Mouse (Mus musculus) midbrain, embryonic 12.5 days (tissue): ENCODE measurements around the gene Muc4. TPM values are rescaled to one million over a fixed set of nuclear protein-coding genes. Genes with fewer than 3 reads are reported as not detected.

Source experiments
- ATAC-seq: fragments of 200-750 bp; cut with Nextera tagmentation; 2 replicates; pipeline ENCODE4 v1.8.0; 2017; ENCODE audit warnings: low read depth, moderate TSS enrichment, moderate library complexity; ENCODE audit not compliant: low FRiP score
- H3K27ac ChIP-seq: fragments of 300-500 bp; sonication (generic); replicated peaks from 2 replicates; pipeline ENCODE4 v1.5.1; 2016; ENCODE audit warnings: mild to moderate bottlenecking
- H3K27me3 ChIP-seq: fragments of 300-500 bp; sonication (generic); 2 replicates; pipeline ENCODE4 v1.6.1; 2016; ENCODE audit warnings: mild to moderate bottlenecking
- H3K36me3 ChIP-seq: fragments of 300-500 bp; sonication (generic); 2 replicates; pipeline ENCODE4 v1.6.1; 2016
- H3K4me1 ChIP-seq: fragments of 300-500 bp; sonication (generic); 2 replicates; pipeline ENCODE4 v1.6.1; 2016
- H3K4me2 ChIP-seq: fragments of 300-500 bp; sonication (generic); replicated peaks from 2 replicates; pipeline ENCODE4 v1.6.1; 2016; ENCODE audit warnings: mild to moderate bottlenecking, moderate library complexity
- H3K4me3 ChIP-seq: fragments of 300-500 bp; sonication (generic); 2 replicates; pipeline ENCODE4 v1.5.1; 2016; ENCODE audit warnings: mild to moderate bottlenecking
- H3K9ac ChIP-seq: fragments of 300-500 bp; sonication (generic); replicated peaks from 2 replicates; pipeline ENCODE4 v1.6.1; 2016; ENCODE audit warnings: mild to moderate bottlenecking, moderate library complexity
- H3K9me3 ChIP-seq: fragments of 300-500 bp; sonication (generic); 2 replicates; pipeline ENCODE4 v1.6.1; 2016; ENCODE audit warnings: mild to moderate bottlenecking
- whole genome bisulfite sequencing: fragments of 180-500 bp; shearing (Covaris S2); methylation state at CpG from one replicate; pipeline ENCODE4 v1.1.7; 2016; 5-methylcytosine and 5-hydroxymethylcytosine counted together
- polyA plus RNA-seq: library from polyadenylated mRNA; unstranded; fragments of >200 nt; fragmentation: Nextera tagmentation; extraction: Ambion mirVana; gene quantifications from 2 replicates; pipeline ENCODE4 v1.2.1, GENCODE M21; 2016

Gene Muc4
- polyA plus RNA-seq, 1 experiment from 2014 or later: 0.03 TPM

DNA sequence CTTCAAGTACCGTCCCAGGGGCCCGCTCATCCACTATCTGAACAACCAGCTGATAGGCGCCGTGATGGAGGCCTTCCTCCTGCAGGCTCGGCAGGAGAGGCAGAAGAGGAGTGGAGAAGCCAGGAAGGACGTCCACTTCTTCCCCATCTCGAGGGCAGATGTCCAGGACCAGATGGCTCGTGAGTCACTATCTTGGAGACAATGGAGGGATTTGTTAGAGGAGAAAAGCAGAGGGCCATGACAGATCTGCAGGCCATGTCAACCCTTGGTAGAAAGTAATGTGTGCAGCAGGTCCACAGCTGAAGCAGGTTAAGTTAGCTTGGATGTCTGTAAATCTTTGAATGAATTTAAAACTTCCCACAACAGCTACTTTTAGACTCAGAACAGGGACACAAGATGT, 43.3 kb downstream of the Muc4 start:
- Histone ChIP-seq H3K36me3 (no peaks in the 10 kb centered on the region), H3K4me3 (no peak overlapping the region), H3K4me2 (no peak overlapping the region), H3K27me3 (0 out of 2 replicates have a peak, but pooled peaks cover 12% of the 10 kb centered on the region), H3K27ac (no peak overlapping the region), H3K4me1 (peaks cover 12% of the 10 kb centered on the region; the same call in 1 of the 2 replicates), H3K9ac (no peak overlapping the region), H3K9me3 (no peaks in the 10 kb centered on the region)
- no peak for ATAC-seq
- 68% methylated on average over 8 of the region's 8 CpGs for WGBS

DNA sequence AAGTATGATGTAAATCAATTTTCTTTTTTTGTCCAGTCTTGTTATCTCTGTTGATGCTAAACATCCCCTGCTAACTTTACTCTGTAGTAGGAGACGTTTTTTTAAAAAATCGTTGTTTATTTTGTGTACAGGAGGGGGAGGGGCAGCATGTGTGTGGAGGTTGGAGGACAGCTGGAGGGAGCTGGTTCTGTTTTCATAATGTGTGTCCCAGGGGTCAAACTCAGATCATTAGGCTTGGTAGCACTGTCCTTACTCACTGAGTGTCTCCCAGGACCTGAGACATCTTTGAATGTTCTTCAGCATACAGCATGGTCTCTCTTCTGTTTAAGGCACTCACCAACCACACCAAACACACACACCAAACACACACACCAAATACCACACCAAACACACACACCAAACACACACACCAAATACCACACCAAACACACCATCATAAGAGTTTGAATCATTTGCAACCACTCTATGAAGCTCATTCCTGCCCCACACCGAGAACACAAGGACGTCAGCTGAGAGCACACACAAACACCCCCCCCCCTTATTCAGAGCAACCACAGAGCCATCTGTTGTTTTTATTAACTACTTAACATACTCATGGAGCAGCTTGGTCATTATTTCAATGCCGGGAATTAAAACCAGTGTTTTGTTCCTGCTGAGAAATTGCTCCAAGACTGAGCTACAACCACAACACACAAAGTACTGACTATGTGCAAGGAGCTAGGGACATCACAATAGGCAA, 47.8 kb downstream of the Muc4 start:
- Histone ChIP-seq H3K4me2 (no peak overlapping the region), H3K4me3 (no peak overlapping the region), H3K9me3 (no peaks in the 10 kb centered on the region), H3K4me1 (peaks cover 12% of the 10 kb centered on the region; the same call in 1 of the 2 replicates), H3K27me3 (no peaks in the 10 kb centered on the region), H3K9ac (no peak overlapping the region), H3K36me3 (no peaks in the 10 kb centered on the region), H3K27ac (no peak overlapping the region)
- ATAC-seq: no peak
- 60% methylated on average over 5 of the region's 5 CpGs for WGBS

DNA sequence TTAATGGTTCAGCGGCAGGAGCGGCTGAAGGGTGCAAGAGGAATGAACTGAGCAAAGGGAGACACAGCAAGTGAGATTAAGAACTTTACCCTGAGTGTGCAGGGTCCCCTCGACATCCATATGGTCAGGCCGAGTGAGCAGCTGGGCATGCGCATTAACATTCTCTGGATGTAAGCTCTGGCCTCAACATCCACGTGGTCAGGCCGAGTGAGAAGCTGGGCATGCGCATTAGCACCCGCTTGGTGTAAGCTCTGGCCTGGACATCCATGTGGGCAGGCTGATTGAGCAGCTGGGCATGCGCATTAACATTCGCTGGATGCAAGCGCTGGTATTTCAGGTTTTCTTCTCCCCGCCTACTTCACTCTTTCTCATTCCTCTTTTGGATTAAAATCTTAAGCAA, 49.2 kb downstream of the Muc4 start:
- Histone ChIP-seq H3K27me3 (no peaks in the 10 kb centered on the region), H3K27ac (no peak overlapping the region), H3K9ac (no peak overlapping the region), H3K4me2 (no peak overlapping the region), H3K4me1 (peaks cover 6% of the 10 kb centered on the region; the same call in 1 of the 2 replicates), H3K36me3 (no peaks in the 10 kb centered on the region), H3K4me3 (no peak overlapping the region), H3K9me3 (no peaks in the 10 kb centered on the region)
- ATAC-seq: peak; percentile 62; the same call in 1 of the 2 replicates
- 72% methylated on average over 13 of the region's 13 CpGs for WGBS

DNA sequence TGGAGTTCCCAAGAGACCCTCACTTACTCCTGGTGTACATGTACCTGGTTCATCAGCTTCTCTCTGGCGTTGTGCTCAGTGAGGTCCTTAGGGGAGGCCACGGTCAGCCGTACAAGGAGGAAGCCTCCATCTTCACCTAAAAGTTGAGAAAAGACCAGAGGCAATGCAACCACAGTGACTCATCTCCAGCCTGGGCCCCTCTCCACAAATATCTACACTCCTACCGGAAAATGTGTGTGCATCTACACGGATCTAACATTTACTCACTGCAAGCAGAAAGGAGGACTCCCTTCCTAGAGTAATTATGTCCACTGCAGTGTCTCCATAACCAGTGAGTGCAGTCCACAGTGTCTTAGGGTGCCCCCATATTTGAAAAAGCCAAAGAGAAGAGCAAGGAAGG, 54.4 kb downstream of the Muc4 start:
- no peak for ATAC-seq
- no peaks in the 10 kb centered on the region for H3K9me3 ChIP-seq
- no peak overlapping the region for H3K27ac ChIP-seq
- no peak overlapping the region for H3K4me2 ChIP-seq
- H3K27me3 ChIP-seq: no peaks in the 10 kb centered on the region
- WGBS: 93% methylated on average over 5 of the region's 5 CpGs
- H3K4me1 ChIP-seq: no peaks in the 10 kb centered on the region
- H3K9ac ChIP-seq: no peak overlapping the region
- H3K36me3 ChIP-seq: no peaks in the 10 kb centered on the region
- no peak overlapping the region for H3K4me3 ChIP-seq

DNA sequence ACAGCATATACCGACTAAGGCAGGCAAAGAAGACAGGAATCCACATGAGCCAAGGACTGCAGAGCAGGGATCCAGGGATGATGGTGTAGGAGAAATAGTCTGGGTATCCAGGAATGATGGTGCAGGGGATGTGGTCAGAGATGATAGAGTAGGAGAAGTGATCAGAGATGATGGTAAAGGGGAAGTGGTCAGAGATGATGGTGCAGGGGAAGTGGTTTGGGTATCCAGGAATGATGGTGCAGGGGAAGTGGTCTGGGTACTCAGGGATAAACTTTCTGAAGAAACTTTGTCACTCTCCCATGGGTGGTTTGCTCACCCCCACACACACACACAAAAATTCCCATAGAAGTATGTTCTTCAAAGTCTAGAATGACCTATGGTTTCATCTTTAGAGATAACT, 59.5 kb downstream of the Muc4 start:
- Histone ChIP-seq H3K36me3 (no peaks in the 10 kb centered on the region), H3K27ac (no peak overlapping the region), H3K27me3 (no peaks in the 10 kb centered on the region), H3K4me3 (no peak overlapping the region), H3K9me3 (no peaks in the 10 kb centered on the region), H3K4me1 (no peaks in the 10 kb centered on the region), H3K9ac (no peak overlapping the region), H3K4me2 (no peak overlapping the region)
- WGBS: 73% methylated on average over 1 of the region's 1 CpGs
- ATAC-seq: no peak

DNA sequence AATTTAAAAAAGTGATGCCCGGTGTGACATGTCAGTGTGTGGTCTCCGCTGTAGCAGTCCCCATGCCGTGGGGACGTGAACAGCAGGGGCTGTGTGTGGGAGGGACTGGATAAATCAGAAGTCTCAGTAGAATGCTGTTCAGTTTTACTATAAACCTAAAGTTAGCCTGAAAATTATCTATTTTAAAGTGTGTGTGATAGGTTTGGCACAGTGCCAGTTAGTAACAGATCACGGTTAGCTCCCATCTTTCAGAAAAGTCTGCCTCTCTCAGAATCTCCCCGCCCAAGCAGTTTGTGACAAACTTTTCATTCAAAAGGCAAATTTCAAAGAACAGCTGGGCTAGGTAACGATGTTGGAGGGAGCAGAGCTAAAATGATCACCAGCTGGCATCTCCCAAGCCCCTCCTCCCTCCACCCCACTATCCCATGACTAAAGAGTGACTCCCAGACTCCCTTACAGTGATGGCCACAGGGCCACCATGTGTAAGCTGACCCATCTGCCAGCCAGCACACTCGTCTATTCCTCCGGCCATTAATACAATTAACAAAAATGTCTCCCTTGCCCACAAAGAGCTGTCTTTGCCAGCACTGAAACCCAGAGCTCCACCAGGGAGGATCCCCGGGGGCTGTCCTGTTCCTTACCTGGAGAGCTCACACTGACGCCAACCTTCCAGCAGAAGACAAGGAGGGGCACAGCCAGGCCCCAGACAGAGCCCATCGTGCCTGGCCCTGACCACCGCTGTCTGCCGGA, 61.2 kb downstream of the Muc4 start:
- 78% methylated on average over 14 of the region's 14 CpGs for WGBS
- Histone ChIP-seq H3K27me3 (no peaks in the 10 kb centered on the region), H3K4me2 (no peak overlapping the region), H3K9me3 (no peaks in the 10 kb centered on the region), H3K4me3 (no peak overlapping the region), H3K36me3 (no peaks in the 10 kb centered on the region), H3K9ac (no peak overlapping the region), H3K27ac (no peak overlapping the region), H3K4me1 (no peaks in the 10 kb centered on the region)
- no peak for ATAC-seq

DNA sequence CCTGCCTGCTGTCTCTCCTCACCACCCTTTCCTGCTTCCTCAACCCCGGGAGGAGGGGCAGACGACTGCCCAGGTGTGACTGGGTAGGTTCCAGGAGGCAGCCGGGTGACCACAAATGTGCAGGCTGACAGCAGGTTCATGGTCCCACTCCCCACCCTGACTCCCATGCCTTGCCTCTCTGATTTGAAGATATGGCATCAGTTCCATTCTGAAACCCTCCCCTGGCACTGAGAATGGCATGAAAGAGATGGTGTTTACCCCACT, 61.7 kb downstream of the Muc4 start, which contains the start of gene Muc20:
Gene Muc20, minus strand, starts transcription at position 10 of the 264 bp plus-strand sequence.
- Histone ChIP-seq H3K4me1 (no peaks in the 10 kb centered on the region), H3K27ac (no peak within 1 kb of the TSS), H3K9me3 (no peaks in the 10 kb centered on the region), H3K36me3 (no peaks in the 10 kb centered on the region), H3K4me3 (no peak within 1 kb of the TSS), H3K27me3 (no peaks in the 10 kb centered on the region), H3K9ac (no peak within 1 kb of the TSS), H3K4me2 (no peak within 1 kb of the TSS)
- ATAC-seq: no peak
- 75% methylated on average over 3 of the region's 3 CpGs for WGBS

DNA sequence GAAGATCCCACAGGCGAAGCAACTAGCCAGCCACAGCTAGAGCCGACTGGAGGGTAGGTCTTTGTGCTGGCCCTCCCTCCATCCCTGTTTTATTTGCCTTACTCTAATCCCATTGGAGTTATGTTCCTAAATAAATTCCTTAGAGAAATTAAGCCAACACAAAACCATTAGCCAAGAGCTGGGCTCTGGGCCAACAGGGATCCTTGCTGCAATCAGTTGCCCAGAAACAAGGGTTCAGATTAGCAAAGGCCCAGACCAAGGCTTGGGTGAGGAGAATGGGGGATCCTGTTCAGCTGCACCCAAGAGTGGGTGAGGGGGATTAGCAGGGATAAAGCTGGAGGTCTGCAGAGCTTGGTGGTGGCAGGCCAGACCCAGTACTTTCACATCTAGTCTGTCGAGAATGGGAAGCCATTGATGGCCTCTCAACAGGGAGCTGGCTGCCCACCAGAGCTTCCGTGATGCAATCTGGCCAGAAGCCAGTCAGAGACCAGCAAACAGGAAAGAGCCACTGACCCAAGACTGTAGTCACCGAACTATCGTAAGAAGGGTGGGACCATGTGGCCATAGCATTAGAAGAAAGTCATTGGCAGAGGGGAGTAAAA, 67.7 kb downstream of the Muc4 start:
- no peak overlapping the region for H3K27ac ChIP-seq
- no peaks in the 10 kb centered on the region for H3K36me3 ChIP-seq
- no peak overlapping the region for H3K9ac ChIP-seq
- WGBS: 61% methylated on average over 6 of the region's 6 CpGs
- peaks cover 20% of the 10 kb centered on the region for H3K4me1 ChIP-seq
- no peaks in the 10 kb centered on the region for H3K27me3 ChIP-seq
- ATAC-seq: 0 out of 2 replicates have a peak, but pooled peaks have one; percentile 44
- H3K4me2 ChIP-seq: no peak overlapping the region
- no peaks in the 10 kb centered on the region for H3K9me3 ChIP-seq
- no peak overlapping the region for H3K4me3 ChIP-seq

DNA sequence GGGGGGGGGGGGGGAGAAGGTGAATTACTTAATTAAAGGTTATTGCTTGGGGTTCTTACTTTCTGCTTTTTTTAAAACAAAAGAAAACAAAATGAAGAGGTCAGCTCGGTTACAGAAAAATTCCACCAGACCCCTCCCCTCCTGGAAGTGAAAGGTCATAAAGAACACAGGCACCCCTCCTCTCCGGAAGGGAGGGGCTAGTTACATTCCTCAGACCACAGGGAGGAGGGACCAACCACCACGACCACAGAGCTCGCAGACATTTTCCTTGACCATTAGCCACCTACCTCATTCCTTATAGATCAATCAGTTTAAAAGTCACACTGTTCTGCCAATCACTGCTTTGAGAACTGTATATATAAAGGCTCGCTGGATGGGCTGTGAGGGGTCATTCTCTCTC, 68.2 kb downstream of the Muc4 start:
- Histone ChIP-seq H3K9ac (no peak overlapping the region), H3K27ac (no peak overlapping the region), H3K4me1 (peaks cover 20% of the 10 kb centered on the region), H3K27me3 (no peaks in the 10 kb centered on the region), H3K4me3 (no peak overlapping the region), H3K4me2 (no peak overlapping the region), H3K9me3 (no peaks in the 10 kb centered on the region), H3K36me3 (no peaks in the 10 kb centered on the region)
- no peak for ATAC-seq
- 65% methylated on average over 5 of the region's 5 CpGs for WGBS

DNA sequence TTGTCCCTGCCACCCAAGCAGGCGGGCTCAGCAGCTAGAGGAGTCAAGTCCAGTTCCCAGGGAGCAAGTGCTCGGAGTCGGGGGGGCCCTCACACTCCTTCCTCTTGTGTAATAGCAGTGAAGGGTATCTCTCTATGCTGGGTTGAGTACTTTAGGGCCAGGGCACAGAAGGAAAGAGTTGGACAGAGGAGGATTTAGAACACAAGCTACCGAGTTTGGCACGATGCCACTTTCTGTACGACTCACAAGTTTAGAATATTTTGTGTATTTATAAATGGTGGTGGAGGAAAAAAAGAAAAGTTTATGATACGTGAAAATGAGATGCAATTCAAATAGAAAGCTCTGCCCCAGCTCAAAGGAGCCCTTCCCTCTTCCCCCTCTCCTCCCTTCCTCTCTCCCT, 69.5 kb downstream of the Muc4 start:
- Histone ChIP-seq H3K4me3 (no peak overlapping the region), H3K27ac (no peak overlapping the region), H3K9me3 (no peaks in the 10 kb centered on the region), H3K4me1 (peaks cover 20% of the 10 kb centered on the region), H3K36me3 (no peaks in the 10 kb centered on the region), H3K4me2 (no peak overlapping the region), H3K27me3 (no peaks in the 10 kb centered on the region), H3K9ac (no peak overlapping the region)
- 88% methylated on average over 7 of the region's 7 CpGs for WGBS
- ATAC-seq: no peak

DNA sequence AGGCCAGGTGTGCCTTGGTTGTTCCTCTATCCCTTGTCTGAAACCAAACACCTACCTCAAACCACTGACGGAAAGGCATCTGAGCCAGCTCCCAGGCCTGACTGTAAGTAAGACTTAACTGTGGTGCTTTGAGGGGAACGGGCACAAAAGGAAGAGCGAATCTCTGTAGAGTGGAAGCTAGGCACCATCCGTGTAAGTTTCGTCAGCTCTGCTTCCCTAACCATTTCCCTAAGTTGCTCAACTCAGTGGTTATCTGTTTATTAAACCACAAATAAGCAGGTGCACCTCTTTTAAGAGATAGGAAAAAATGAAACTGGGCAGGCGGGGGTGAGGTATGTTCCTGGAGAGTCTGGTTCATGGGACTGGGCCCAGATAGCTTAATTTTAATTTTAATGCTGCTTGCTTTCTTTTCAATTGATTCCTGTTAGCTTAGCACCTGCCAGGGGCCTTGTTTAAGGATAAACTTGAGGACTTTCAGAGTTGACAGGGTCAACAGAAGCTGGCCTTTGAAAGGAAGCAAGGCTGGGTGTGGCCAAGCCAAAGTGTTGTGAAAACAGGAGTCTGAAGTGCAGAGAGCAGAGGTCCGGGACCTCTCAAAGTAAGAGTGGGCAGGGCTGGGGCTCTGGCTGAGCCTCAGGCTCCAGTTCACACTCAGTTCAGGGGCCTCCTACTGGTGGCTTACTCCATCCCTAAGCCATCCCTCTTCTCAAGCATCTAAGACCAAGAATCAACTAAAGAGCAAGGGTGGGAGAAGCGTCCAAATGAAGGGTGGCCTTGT, 71.9 kb downstream of the Muc4 start:
- H3K9me3 ChIP-seq: no peaks in the 10 kb centered on the region
- H3K9ac ChIP-seq: no peak overlapping the region
- no peak for ATAC-seq
- H3K4me3 ChIP-seq: no peak overlapping the region
- WGBS: 60% methylated on average over 8 of the region's 8 CpGs
- H3K36me3 ChIP-seq: no peaks in the 10 kb centered on the region
- peaks cover 20% of the 10 kb centered on the region for H3K4me1 ChIP-seq
- H3K4me2 ChIP-seq: no peak overlapping the region
- no peak overlapping the region for H3K27ac ChIP-seq
- H3K27me3 ChIP-seq: no peaks in the 10 kb centered on the region

DNA sequence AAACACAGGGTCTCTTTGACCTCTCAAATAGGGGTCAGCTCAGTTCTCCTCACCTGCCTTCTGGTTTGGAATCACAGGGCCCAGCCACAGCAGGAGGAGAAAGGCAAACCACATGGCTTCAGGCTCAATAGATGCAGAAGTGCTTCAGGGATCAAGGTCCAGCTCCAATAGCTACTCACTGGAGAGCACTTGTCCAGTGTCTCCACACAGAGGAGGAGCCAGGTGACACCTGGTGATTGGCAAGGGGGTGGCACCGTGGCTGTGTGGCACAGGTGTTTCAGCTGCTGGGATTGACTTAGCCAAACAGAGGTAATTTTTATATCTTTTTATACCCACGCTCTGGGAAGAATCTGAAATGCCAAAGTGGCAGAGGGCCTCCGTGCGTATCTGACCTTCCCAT, 74.6 kb downstream of the Muc4 start, which contains the start of gene Smbd1:
Gene Smbd1, minus strand, starts transcription at position 157 of the 400 bp plus-strand sequence.
- H3K9ac ChIP-seq: no peak within 1 kb of the TSS
- H3K4me3 ChIP-seq: no peak within 1 kb of the TSS
- ATAC-seq: no peak
- no peaks in the 10 kb centered on the region for H3K36me3 ChIP-seq
- no peaks in the 10 kb centered on the region for H3K9me3 ChIP-seq
- H3K27ac ChIP-seq: no peak within 1 kb of the TSS
- H3K4me1 ChIP-seq: peaks cover 24% of the 10 kb centered on the region
- WGBS: 90% methylated on average over 4 of the region's 4 CpGs
- H3K27me3 ChIP-seq: peaks cover 7% of the 10 kb centered on the region; the same call in 1 of the 2 replicates
- no peak within 1 kb of the TSS for H3K4me2 ChIP-seq
